Mouse (Mus musculus): ENCODE data around the gene Osbpl7. TPM values are rescaled to one million over a fixed set of nuclear protein-coding genes. Genes with fewer than 3 reads are reported as not detected.

The Osbpl7 gene
- total RNA-seq (2023), result 10 to 100 TPM; 37.3 to 45.2 TPM

GRCm38 (mm10) chr11:97050216-97050943 is at the start of gene Osbpl7:
TSS of gene Osbpl7 (plus strand) at chr11:97050628.

GRCm38 (mm10) chr11:97013121-97013670 is 37.2 kb upstream of the Osbpl7 start, which contains the start of gene Sp6:
TSS of gene Sp6 (plus strand) at chr11:97013394.

GRCm38 (mm10) chr11:97029686-97030417 is 20.6 kb upstream of the Osbpl7 start, which contains the start of gene Scrn2:
TSS of gene Scrn2 (plus strand) at chr11:97029938.

DNA sequence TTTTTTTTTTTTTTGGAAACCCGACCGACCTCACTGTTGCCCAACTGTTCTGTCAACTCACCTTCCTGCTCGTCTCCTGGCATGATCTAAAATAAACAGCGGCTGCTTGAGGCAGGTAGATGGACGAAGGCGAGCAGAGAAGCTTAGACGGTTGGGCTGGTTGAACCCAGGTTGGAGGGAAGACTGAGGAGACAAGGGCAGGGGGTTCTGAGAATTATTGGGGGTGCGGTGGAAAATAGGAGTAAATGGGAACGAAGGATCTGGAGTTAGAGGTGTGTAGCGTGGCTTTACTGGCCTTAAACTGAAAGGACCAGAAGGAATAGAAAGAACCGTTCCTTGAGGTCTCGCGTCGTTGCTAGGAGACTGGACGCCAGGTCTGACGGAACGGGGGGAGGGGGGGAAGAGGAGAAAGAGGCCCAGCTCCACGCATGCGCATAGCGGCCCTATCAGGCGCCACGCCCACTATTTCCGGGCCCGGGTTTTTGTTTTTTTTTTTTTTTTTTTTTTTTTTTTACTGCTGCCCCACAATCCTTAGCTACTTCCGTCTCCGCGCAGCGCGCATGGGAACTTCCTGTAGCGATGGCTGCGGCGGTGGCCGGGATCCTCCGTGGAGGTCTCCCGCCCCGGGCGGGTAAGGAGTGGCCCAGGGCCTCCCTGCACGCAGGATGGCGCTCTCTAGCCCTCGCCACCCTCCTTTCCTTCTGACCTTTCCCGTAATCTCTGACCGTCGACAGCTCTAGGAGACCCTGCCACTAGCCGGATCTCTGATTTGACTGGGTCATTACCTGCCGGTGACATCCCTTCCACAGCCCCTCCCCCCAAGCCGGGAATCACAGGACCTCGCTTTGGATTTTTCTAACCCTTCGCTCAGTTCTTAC is 9.2 kb upstream of the Osbpl7 start, which contains the start of the genes Lrrc46 and Mrpl10:
Gene Lrrc46, minus strand, starts transcription at position 386 of the 878 bp plus-strand sequence.
Gene Mrpl10, plus strand, starts transcription at position 539 of the 878 bp plus-strand sequence.

GRCm38 (mm10) chr11:97114671-97115601 is 64.5 kb downstream of the Osbpl7 start, which contains the start of gene Tbx21:
TSS of gene Tbx21 (minus strand) at chr11:97115331.

Other genes starting within 250 kb of the Osbpl7 start
- 10 to 100 TPM; 88.8 to 92.0 TPM for gene Nfe2l1, start 220.7 kb upstream of the Osbpl7 start, total RNA-seq (2023)
- not detected for gene Copz2, start 200.8 kb upstream of the Osbpl7 start, total RNA-seq (2023)
- 10 to 100 TPM; 41.2 to 60.8 TPM for gene Cdk5rap3, start 134.1 kb upstream of the Osbpl7 start, total RNA-seq (2023)
- not detected for gene Prr15l, start 122.5 kb upstream of the Osbpl7 start, total RNA-seq (2023)
- 10 to 100 TPM; 23.5 to 25.4 TPM for gene Pnpo, start 106.6 kb upstream of the Osbpl7 start, total RNA-seq (2023)
- 10 to 100 TPM; 45.7 to 47.3 TPM for gene Sp2, start 67.7 kb upstream of the Osbpl7 start, total RNA-seq (2023)
- not detected for gene Sp6, start 37.2 kb upstream of the Osbpl7 start, total RNA-seq (2023)
- 1 to 10 TPM; 7.1 to 9.1 TPM for gene Scrn2, start 20.7 kb upstream of the Osbpl7 start, total RNA-seq (2023)
- not detected for gene Lrrc46, start 9.2 kb upstream of the Osbpl7 start, total RNA-seq (2023)
- gene Mrpl10, start 9.1 kb upstream of the Osbpl7 start, total RNA-seq (2023), result 10 to 100 TPM; 43.3 to 50.2 TPM
- 1 to 10 TPM; 3.0 to 3.1 TPM for gene Tbx21, start 64.7 kb downstream of the Osbpl7 start, total RNA-seq (2023)
- under 1 TPM; 0.42 to 0.90 TPM for gene Tbkbp1, start 100.9 kb downstream of the Osbpl7 start, total RNA-seq (2023)
- 100 to 1,000 TPM; 171 to 177 TPM for gene Kpnb1, start 137.3 kb downstream of the Osbpl7 start, total RNA-seq (2023)
- gene Npepps, start 230.0 kb downstream of the Osbpl7 start, total RNA-seq (2023), result 10 to 100 TPM; 63.3 to 70.5 TPM